Mouse (Mus musculus): ENCODE measurements at regions not wholly inside any gene's neighbourhood (a gene's known extent, or its start where the extent isn't known, plus 50 kb on each side); places are given as distances from the start of the nearest gene placed in this dataset.

GRCm38 (mm10) chr15:88385943-88386342, 214.2 kb upstream of the Zdhhc25 start:
- 65% methylated on average over 2 of the region's 2 CpGs for WGBS
- peaks cover 2% of the 10 kb centered on the region for H3K4me1 ChIP-seq (ENCODE audit: control insufficient read depth, insufficient read depth, low read depth, low read length)
- no peaks in the 10 kb centered on the region for H3K9me3 ChIP-seq (ENCODE audit: control insufficient read depth, low read length)
- no peaks in the 10 kb centered on the region for H3K27me3 ChIP-seq (replicated peaks; ENCODE audit: control insufficient read depth, insufficient read depth, low read length)
- H3K4me2 ChIP-seq (ENCODE audit: low read length), result no peak overlapping the region
- H3K27ac ChIP-seq (ENCODE audit: low read depth, low read length), result no peak overlapping the region
- ATAC-seq, result no peak
- no peaks in the 10 kb centered on the region for H3K36me3 ChIP-seq (ENCODE audit: control insufficient read depth, insufficient read depth, low read length)
- no peak overlapping the region for H3K9ac ChIP-seq (ENCODE audit: low read depth, low read length)
- no peak overlapping the region for H3K4me3 ChIP-seq (ENCODE audit: low read length)

GRCm38 (mm10) chr15:88386711-88387110, 213.4 kb upstream of the Zdhhc25 start:
- Histone ChIP-seq H3K4me2 (ENCODE audit: low read length) (no peak overlapping the region), H3K4me3 (ENCODE audit: low read length) (no peak overlapping the region), H3K27me3 (replicated peaks; ENCODE audit: control insufficient read depth, insufficient read depth, low read length) (no peaks in the 10 kb centered on the region), H3K27ac (ENCODE audit: low read depth, low read length) (no peak overlapping the region), H3K4me1 (ENCODE audit: control insufficient read depth, insufficient read depth, low read depth, low read length) (peaks cover under 1% of the 10 kb centered on the region; the same call in 1 of the 2 replicates), H3K9me3 (ENCODE audit: control insufficient read depth, low read length) (no peaks in the 10 kb centered on the region), H3K9ac (ENCODE audit: low read depth, low read length) (no peak overlapping the region), H3K36me3 (ENCODE audit: control insufficient read depth, insufficient read depth, low read length) (no peaks in the 10 kb centered on the region)
- WGBS, result 46% methylated on average over 6 of the region's 6 CpGs
- no peak for ATAC-seq

GRCm38 (mm10) chr15:88391822-88392221, 208.3 kb upstream of the Zdhhc25 start:
- H3K4me3 ChIP-seq (ENCODE audit: low read length), result no peak overlapping the region
- H3K36me3 ChIP-seq (ENCODE audit: control insufficient read depth, insufficient read depth, low read length), result no peaks in the 10 kb centered on the region
- H3K9me3 ChIP-seq (ENCODE audit: control insufficient read depth, low read length), result no peaks in the 10 kb centered on the region
- H3K4me1 ChIP-seq (ENCODE audit: control insufficient read depth, insufficient read depth, low read depth, low read length), result peaks cover under 1% of the 10 kb centered on the region; the same call in 1 of the 2 replicates
- no peak overlapping the region for H3K27ac ChIP-seq (ENCODE audit: low read depth, low read length)
- 83% methylated on average over 15 of the region's 15 CpGs for WGBS
- H3K4me2 ChIP-seq (ENCODE audit: low read length), result no peak overlapping the region
- no peak for ATAC-seq
- H3K9ac ChIP-seq (ENCODE audit: low read depth, low read length), result no peak overlapping the region
- no peaks in the 10 kb centered on the region; the same call in 1 of the 2 replicates for H3K27me3 ChIP-seq (replicated peaks; ENCODE audit: control insufficient read depth, insufficient read depth, low read length)

GRCm38 (mm10) chr15:88399064-88399463, 201.0 kb upstream of the Zdhhc25 start:
- peak; percentile 70; the same call in 1 of the 2 replicates for ATAC-seq
- H3K27ac ChIP-seq (ENCODE audit: low read depth, low read length), result no peak overlapping the region
- 33% methylated on average over 5 of the region's 5 CpGs for WGBS

GRCm38 (mm10) chr15:88399989-88400388, 200.1 kb upstream of the Zdhhc25 start:
- H3K4me3 ChIP-seq (ENCODE audit: low read length), result no peak overlapping the region
- H3K9me3 ChIP-seq (ENCODE audit: control insufficient read depth, low read length), result no peaks in the 10 kb centered on the region

More at GRCm38 (mm10) chr15:88399064-88399463, 201.0 kb upstream of the Zdhhc25 start:
- no peaks in the 10 kb centered on the region; the same call in 1 of the 2 replicates for H3K27me3 ChIP-seq (replicated peaks; ENCODE audit: control insufficient read depth, insufficient read depth, low read length)
- no peaks in the 10 kb centered on the region for H3K9me3 ChIP-seq (ENCODE audit: control insufficient read depth, low read length)
- H3K4me1 ChIP-seq (ENCODE audit: control insufficient read depth, insufficient read depth, low read depth, low read length), result peaks cover 11% of the 10 kb centered on the region; the same call in 1 of the 2 replicates
- H3K4me2 ChIP-seq (ENCODE audit: low read length), result no peak overlapping the region
- no peaks in the 10 kb centered on the region for H3K36me3 ChIP-seq (ENCODE audit: control insufficient read depth, insufficient read depth, low read length)
- no peak overlapping the region for H3K9ac ChIP-seq (ENCODE audit: low read depth, low read length)
- no peak overlapping the region for H3K4me3 ChIP-seq (ENCODE audit: low read length)

GRCm38 (mm10) chr15:88400787-88401186, 199.3 kb upstream of the Zdhhc25 start:
- Histone ChIP-seq H3K4me1 (ENCODE audit: control insufficient read depth, insufficient read depth, low read depth, low read length) (peaks cover 11% of the 10 kb centered on the region; the same call in 1 of the 2 replicates), H3K9ac (ENCODE audit: low read depth, low read length) (no peak overlapping the region), H3K4me2 (ENCODE audit: low read length) (no peak overlapping the region), H3K36me3 (ENCODE audit: control insufficient read depth, insufficient read depth, low read length) (no peaks in the 10 kb centered on the region), H3K9me3 (ENCODE audit: control insufficient read depth, low read length) (no peaks in the 10 kb centered on the region), H3K4me3 (ENCODE audit: low read length) (no peak overlapping the region), H3K27me3 (replicated peaks; ENCODE audit: control insufficient read depth, insufficient read depth, low read length) (no peaks in the 10 kb centered on the region), H3K27ac (ENCODE audit: low read depth, low read length) (no peak overlapping the region)
- ATAC-seq, result no peak
- WGBS, result 48% methylated on average over 9 of the region's 9 CpGs

More at GRCm38 (mm10) chr15:88399989-88400388, 200.1 kb upstream of the Zdhhc25 start:
- Histone ChIP-seq H3K27me3 (replicated peaks; ENCODE audit: control insufficient read depth, insufficient read depth, low read length) (no peaks in the 10 kb centered on the region), H3K9ac (ENCODE audit: low read depth, low read length) (no peak overlapping the region), H3K27ac (ENCODE audit: low read depth, low read length) (no peak overlapping the region), H3K4me1 (ENCODE audit: control insufficient read depth, insufficient read depth, low read depth, low read length) (peaks cover 11% of the 10 kb centered on the region; the same call in 1 of the 2 replicates), H3K4me2 (ENCODE audit: low read length) (no peak overlapping the region), H3K36me3 (ENCODE audit: control insufficient read depth, insufficient read depth, low read length) (no peaks in the 10 kb centered on the region)
- WGBS, result 79% methylated on average over 12 of the region's 12 CpGs
- ATAC-seq, result no peak

GRCm38 (mm10) chr15:88408461-88409379, 191.4 kb upstream of the Zdhhc25 start:
- H3K4me3 ChIP-seq (ENCODE audit: low read length), result no peak overlapping the region
- H3K27ac ChIP-seq (ENCODE audit: low read depth, low read length), result peak overlapping the region; percentile 26
- peak; percentile 85 for ATAC-seq
- WGBS, result 50% methylated on average over 20 of the region's 20 CpGs
- H3K4me1 ChIP-seq (ENCODE audit: control insufficient read depth, insufficient read depth, low read depth, low read length), result peaks cover 6% of the 10 kb centered on the region
- peak overlapping the region; percentile 8; the same call in 1 of the 2 replicates for H3K9ac ChIP-seq (ENCODE audit: low read depth, low read length)
- H3K36me3 ChIP-seq (ENCODE audit: control insufficient read depth, insufficient read depth, low read length), result no peaks in the 10 kb centered on the region
- no peaks in the 10 kb centered on the region for H3K27me3 ChIP-seq (replicated peaks; ENCODE audit: control insufficient read depth, insufficient read depth, low read length)
- no peaks in the 10 kb centered on the region for H3K9me3 ChIP-seq (ENCODE audit: control insufficient read depth, low read length)
- H3K4me2 ChIP-seq (ENCODE audit: low read length), result 0 out of 2 replicates have a peak overlapping the region, but pooled peaks have one; percentile 10

- ATAC-seq, result no peak
These were observed 185.9 kb upstream of the Zdhhc25 start for GRCm38 (mm10) chr15:88414206-88414605.

GRCm38 (mm10) chr15:88418881-88419280, 181.2 kb upstream of the Zdhhc25 start:
- no peak for ATAC-seq

More at GRCm38 (mm10) chr15:88414206-88414605, 185.9 kb upstream of the Zdhhc25 start:
- Histone ChIP-seq H3K4me2 (ENCODE audit: low read length) (no peak overlapping the region), H3K4me1 (ENCODE audit: control insufficient read depth, insufficient read depth, low read depth, low read length) (no peaks in the 10 kb centered on the region), H3K27ac (ENCODE audit: low read depth, low read length) (no peak overlapping the region), H3K9me3 (ENCODE audit: control insufficient read depth, low read length) (no peaks in the 10 kb centered on the region), H3K27me3 (replicated peaks; ENCODE audit: control insufficient read depth, insufficient read depth, low read length) (no peaks in the 10 kb centered on the region), H3K4me3 (ENCODE audit: low read length) (no peak overlapping the region), H3K9ac (ENCODE audit: low read depth, low read length) (no peak overlapping the region), H3K36me3 (ENCODE audit: control insufficient read depth, insufficient read depth, low read length) (no peaks in the 10 kb centered on the region)
- 84% methylated on average over 4 of the region's 4 CpGs for WGBS

More at GRCm38 (mm10) chr15:88418881-88419280, 181.2 kb upstream of the Zdhhc25 start:
- 64% methylated on average over 8 of the region's 8 CpGs for WGBS
- no peaks in the 10 kb centered on the region; the same call in 1 of the 2 replicates for H3K9me3 ChIP-seq (ENCODE audit: control insufficient read depth, low read length)
- H3K27me3 ChIP-seq (replicated peaks; ENCODE audit: control insufficient read depth, insufficient read depth, low read length), result no peaks in the 10 kb centered on the region
- no peak overlapping the region for H3K27ac ChIP-seq (ENCODE audit: low read depth, low read length)
- no peak overlapping the region for H3K4me3 ChIP-seq (ENCODE audit: low read length)
- no peak overlapping the region for H3K9ac ChIP-seq (ENCODE audit: low read depth, low read length)
- no peaks in the 10 kb centered on the region for H3K36me3 ChIP-seq (ENCODE audit: control insufficient read depth, insufficient read depth, low read length)
- H3K4me2 ChIP-seq (ENCODE audit: low read length), result no peak overlapping the region
- H3K4me1 ChIP-seq (ENCODE audit: control insufficient read depth, insufficient read depth, low read depth, low read length), result no peaks in the 10 kb centered on the region
